Mouse (Mus musculus) embryonic facial prominence, embryonic 11.5 days (tissue): ENCODE data around the gene A230050P20Rik. TPM values are rescaled to one million over a fixed set of nuclear protein-coding genes. Genes with fewer than 3 reads are reported as not detected.
"Not testable (repeated sequence)": the region's sequence is repeated elsewhere in the genome, so short reads cannot be mapped to it uniquely, and the experiment has no call there.

ENCODE experiments used
- ATAC-seq: fragments of 200-750 bp; cut with Nextera tagmentation; replicated peaks from 2 replicates; pipeline ENCODE4 v1.8.0; 2017; ENCODE audit warnings: low read depth; ENCODE audit not compliant: insufficient number of reproducible peaks, low FRiP score, low TSS enrichment
- DNase-seq: peaks from one replicate; pipeline ENCODE4 v3.0.0-alpha.2; 2015; ENCODE audit warnings: low spot score
- H3K27ac ChIP-seq: fragments of 300-500 bp; sonication (generic); replicated peaks from 2 replicates; pipeline ENCODE4 v1.5.1; 2014; ENCODE audit warnings: mild to moderate bottlenecking, low read depth, low read length, control low read depth
- H3K27me3 ChIP-seq: fragments of 300-500 bp; sonication (generic); 2 replicates; pipeline ENCODE4 v1.6.1; 2014; ENCODE audit warnings: mild to moderate bottlenecking, low read length, moderate library complexity, mixed read lengths; ENCODE audit not compliant: control insufficient read depth, insufficient read depth
- H3K36me3 ChIP-seq: fragments of 300-500 bp; sonication (generic); replicated peaks from 2 replicates; pipeline ENCODE4 v1.6.1; 2014; ENCODE audit warnings: low read depth, mild to moderate bottlenecking, low read length, moderate library complexity, mixed read lengths; ENCODE audit not compliant: control insufficient read depth, insufficient read depth
- H3K4me1 ChIP-seq: fragments of 300-500 bp; sonication (generic); 2 replicates; pipeline ENCODE4 v1.6.1; 2014; ENCODE audit warnings: low read length, mixed read lengths; ENCODE audit not compliant: control insufficient read depth, insufficient read depth
- H3K4me2 ChIP-seq: fragments of 300-500 bp; sonication (generic); 2 replicates; pipeline ENCODE4 v1.6.1; 2014; ENCODE audit warnings: low read depth, mild to moderate bottlenecking, control low read depth, low read length, moderate library complexity
- H3K4me3 ChIP-seq: fragments of 300-500 bp; sonication (generic); 2 replicates; pipeline ENCODE4 v1.5.1; 2014; ENCODE audit warnings: low read depth, low read length, control low read depth
- H3K9ac ChIP-seq: fragments of 300-500 bp; sonication (generic); replicated peaks from 2 replicates; pipeline ENCODE4 v1.6.1; 2014; ENCODE audit warnings: mild to moderate bottlenecking, control low read depth, low read length
- H3K9me3 ChIP-seq: fragments of 300-500 bp; sonication (generic); replicated peaks from 2 replicates; pipeline ENCODE4 v1.6.1; 2016; ENCODE audit warnings: mild to moderate bottlenecking, low read length, inconsistent platforms, mixed read lengths; ENCODE audit not compliant: control insufficient read depth
- WGBS: fragments of 180-500 bp; shearing (Covaris S2); extraction: QIAGEN DNeasy Blood & Tissue Kit; methylation state at CpG from one replicate; pipeline ENCODE4 v1.1.7; 2014; 5-methylcytosine and 5-hydroxymethylcytosine counted together
- polyA plus RNA-seq: library from polyadenylated mRNA; unstranded; fragments of >200 nt; fragmentation: Nextera tagmentation; extraction: Ambion mirVana; gene quantifications from 2 replicates; pipeline ENCODE4 v1.2.1, GENCODE M21; 2014

The A230050P20Rik gene
- polyA plus RNA-seq, result 0.64 and 1.1 TPM in 2 replicates

GRCm38 (mm10) chr9:20868448-20869001, at the start of gene A230050P20Rik:
Gene A230050P20Rik (plus strand): TSS chr9:20868642.
- Histone ChIP-seq H3K4me3 (peak within 1 kb of the TSS; percentile 28), H3K9me3 (no peaks in the 10 kb centered on the region), H3K27me3 (peaks cover 22% of the 10 kb centered on the region), H3K4me1 (no peaks in the 10 kb centered on the region), H3K36me3 (no peaks in the 10 kb centered on the region), H3K27ac (no peak within 1 kb of the TSS), H3K4me2 (peak within 1 kb of the TSS; percentile 40), H3K9ac (0 out of 2 replicates have a peak within 1 kb of the TSS, but pooled peaks have one; percentile 22)
- ATAC-seq (0 out of 2 replicates have a peak, but pooled peaks have one; percentile 15), DNase-seq (no peak)
- 9% methylated on average over 43 of the region's 53 CpGs for WGBS

GRCm38 (mm10) chr9:20820001-20820400, 48.4 kb upstream of the A230050P20Rik start:
- no peak overlapping the region for H3K27ac ChIP-seq
- no peak overlapping the region for H3K9ac ChIP-seq
- WGBS, result 75% methylated on average over 5 of the region's 5 CpGs
- no peaks in the 10 kb centered on the region for H3K9me3 ChIP-seq
- H3K4me2 ChIP-seq, result no peak overlapping the region
- no peaks in the 10 kb centered on the region for H3K27me3 ChIP-seq
- no peaks in the 10 kb centered on the region for H3K36me3 ChIP-seq
- DNase-seq (no peak), ATAC-seq (no peak)
- H3K4me3 ChIP-seq, result no peak overlapping the region
- H3K4me1 ChIP-seq, result no peaks in the 10 kb centered on the region; the same call in 1 of the 2 replicates

- no peak for ATAC-seq
- 86% methylated on average over 3 of the region's 3 CpGs for WGBS
- H3K27me3 ChIP-seq, result no peaks in the 10 kb centered on the region
- no peak overlapping the region for H3K4me2 ChIP-seq
- H3K4me1 ChIP-seq, result no peaks in the 10 kb centered on the region
- no peaks in the 10 kb centered on the region for H3K9me3 ChIP-seq
- DNase-seq, result no peak
- no peak overlapping the region for H3K4me3 ChIP-seq
- H3K9ac ChIP-seq, result no peak overlapping the region
- no peaks in the 10 kb centered on the region for H3K36me3 ChIP-seq
- H3K27ac ChIP-seq, result no peak overlapping the region
Observed at GRCm38 (mm10) chr9:20822821-20823220, 45.6 kb upstream of the A230050P20Rik start.

- no peaks in the 10 kb centered on the region for H3K9me3 ChIP-seq
- H3K4me1 ChIP-seq, result no peaks in the 10 kb centered on the region
- H3K9ac ChIP-seq, result no peak overlapping the region
- H3K36me3 ChIP-seq, result no peaks in the 10 kb centered on the region
- H3K27ac ChIP-seq, result no peak overlapping the region
- DNase-seq (no peak), ATAC-seq (no peak)
- 64% methylated on average over 5 of the region's 5 CpGs for WGBS
- no peak overlapping the region for H3K4me2 ChIP-seq
- no peaks in the 10 kb centered on the region; the same call in 1 of the 2 replicates for H3K27me3 ChIP-seq
- no peak overlapping the region for H3K4me3 ChIP-seq
Observed at GRCm38 (mm10) chr9:20825781-20826180, 42.7 kb upstream of the A230050P20Rik start.

- Histone ChIP-seq H3K27ac (no peak overlapping the region), H3K27me3 (no peaks in the 10 kb centered on the region; the same call in 1 of the 2 replicates), H3K36me3 (no peaks in the 10 kb centered on the region), H3K4me2 (no peak overlapping the region), H3K4me3 (no peak overlapping the region), H3K4me1 (no peaks in the 10 kb centered on the region), H3K9ac (no peak overlapping the region), H3K9me3 (no peaks in the 10 kb centered on the region)
- DNase-seq (no peak), ATAC-seq (no peak)
- WGBS, result 86% methylated on average over 1 of the region's 1 CpGs
Observed at GRCm38 (mm10) chr9:20828127-20828526, 40.3 kb upstream of the A230050P20Rik start.

GRCm38 (mm10) chr9:20830901-20831643, 37.4 kb upstream of the A230050P20Rik start:
- no peaks in the 10 kb centered on the region for H3K4me1 ChIP-seq
- peak overlapping the region; percentile 43; the same call in 1 of the 2 replicates for H3K9ac ChIP-seq
- H3K27ac ChIP-seq, result no peak overlapping the region
- peak; percentile 89 for ATAC-seq
- peak; percentile 95 for DNase-seq
- H3K9me3 ChIP-seq, result no peaks in the 10 kb centered on the region
- H3K36me3 ChIP-seq, result no peaks in the 10 kb centered on the region
- no peak overlapping the region for H3K4me3 ChIP-seq
- no peaks in the 10 kb centered on the region; the same call in 1 of the 2 replicates for H3K27me3 ChIP-seq
- 0 out of 2 replicates have a peak overlapping the region, but pooled peaks have one; percentile 3 for H3K4me2 ChIP-seq
- 14% methylated on average over 19 of the region's 19 CpGs for whole genome bisulfite sequencing

- no peaks in the 10 kb centered on the region for H3K9me3 ChIP-seq
- DNase-seq, result no peak
- H3K4me3 ChIP-seq, result no peak overlapping the region
- 71% methylated on average over 1 of the region's 1 CpGs for WGBS
- no peaks in the 10 kb centered on the region for H3K4me1 ChIP-seq
- no peaks in the 10 kb centered on the region; the same call in 1 of the 2 replicates for H3K27me3 ChIP-seq
- no peak overlapping the region for H3K27ac ChIP-seq
- H3K9ac ChIP-seq, result no peak overlapping the region
- H3K36me3 ChIP-seq, result no peaks in the 10 kb centered on the region
- ATAC-seq, result no peak
- H3K4me2 ChIP-seq, result no peak overlapping the region
Observed at GRCm38 (mm10) chr9:20834881-20835280, 33.6 kb upstream of the A230050P20Rik start.

GRCm38 (mm10) chr9:20835431-20835954, 32.9 kb upstream of the A230050P20Rik start:
- H3K9me3 ChIP-seq, H3K4me1 ChIP-seq, H3K9ac ChIP-seq, H3K36me3 ChIP-seq, H3K27me3 ChIP-seq, H3K27ac ChIP-seq, DNase-seq, H3K4me2 ChIP-seq, H3K4me3 ChIP-seq, ATAC-seq: not testable (repeated sequence)
- WGBS, result 87% methylated on average over 11 of the region's 11 CpGs
